Mouse (Mus musculus) lung, adult 2 months (tissue): ENCODE measurements around the gene Pkd1l1. TPM values are rescaled to one million over a fixed set of nuclear protein-coding genes. Genes with fewer than 3 reads are reported as not detected.

ENCODE experiments used
- DNase-seq: peaks from one replicate; pipeline ENCODE4 v3.0.0; 2022
- H3K4me1 ChIP-seq: fragments of 200-500 bp; 2 replicates; pipeline ENCODE4 v1.6.1; 2011; ENCODE audit warnings: low read length; ENCODE audit not compliant: control insufficient read depth, insufficient read depth
- H3K4me3 ChIP-seq: fragments of 200-500 bp; replicated peaks from 2 replicates; pipeline ENCODE3; 2011; ENCODE audit warnings: low read depth, mild to moderate bottlenecking, control low read depth, low read length; ENCODE audit errors: extremely low read depth
- CTCF ChIP-seq: fragments of 200-500 bp; IDR thresholded peaks from 2 replicates; pipeline ENCODE4 v1.5.1; 2011; ENCODE audit warnings: mild to moderate bottlenecking, low read length, control low read depth; ENCODE audit not compliant: insufficient read depth
- POLR2A ChIP-seq: fragments of 200-500 bp; IDR thresholded peaks from 2 replicates; pipeline ENCODE4 v1.6.1; 2011; ENCODE audit warnings: low read depth, mild to moderate bottlenecking, control low read depth, low read length, borderline replicate concordance; ENCODE audit errors: extremely low read depth
- whole genome bisulfite sequencing: fragments of 180-500 bp; shearing (Covaris S2); methylation state at CpG from one replicate; pipeline ENCODE4 v1.1.7; 2018; 5-methylcytosine and 5-hydroxymethylcytosine counted together
- polyA plus RNA-seq: library from polyadenylated mRNA; depleted of rRNA; stranded (reverse); fragments of >200 nt; gene quantifications from 2 replicates; pipeline ENCODE4 v1.2.3, GENCODE M21; 2012

Pkd1l1 gene
- polyA plus RNA-seq, 1 experiment = 0.08 TPM

DNA sequence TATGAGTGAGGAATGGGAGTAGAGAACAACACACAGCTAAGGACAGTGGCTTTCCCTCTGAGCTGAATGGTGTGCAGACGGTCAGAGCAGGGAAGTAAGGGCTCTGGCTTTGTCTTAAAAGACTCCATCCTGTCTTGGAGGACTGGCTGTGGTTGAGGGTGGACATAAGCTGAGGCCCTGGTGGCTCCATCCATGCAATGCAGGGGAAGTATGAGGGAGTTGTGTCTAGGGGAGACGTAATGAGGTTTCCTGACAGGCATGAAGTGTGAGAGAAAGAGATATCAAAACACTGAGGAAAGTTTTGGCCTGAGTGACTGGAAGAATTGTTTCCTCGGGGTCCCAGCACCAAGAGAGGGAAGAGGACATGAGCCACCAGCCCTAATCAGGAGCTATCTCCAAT lies 24.2 kb downstream of the Pkd1l1 start:
- no peak for DNase-seq
- Histone ChIP-seq H3K4me3 (no peak overlapping the region), H3K4me1 (no peaks in the 10 kb centered on the region)
- WGBS = 49% methylated on average over 3 of the region's 3 CpGs
- TF ChIP-seq POLR2A = no peak
- TF ChIP-seq CTCF = no peak

DNA sequence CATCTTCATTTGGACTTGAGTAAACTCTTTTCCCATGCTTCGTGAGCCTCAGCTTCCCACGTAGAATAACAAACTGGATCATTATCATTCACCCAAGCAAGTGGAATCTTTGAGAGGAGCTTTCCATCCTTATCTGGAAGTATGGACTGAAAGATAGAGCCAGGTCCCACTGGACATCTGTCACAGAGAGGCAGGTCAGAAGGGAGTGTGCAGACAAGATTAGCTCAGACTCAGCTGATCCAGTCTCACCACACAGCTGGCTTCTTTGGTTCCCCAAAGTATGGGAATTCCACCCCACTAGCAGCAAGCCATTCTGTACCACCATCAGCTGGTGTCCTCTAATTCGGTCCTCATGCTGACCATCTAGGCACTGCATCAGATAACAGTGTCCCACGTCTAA lies 29.0 kb downstream of the Pkd1l1 start:
- WGBS = 64% methylated on average over 4 of the region's 4 CpGs
- TF ChIP-seq POLR2A (no peak), CTCF (no peak)
- Histone ChIP-seq H3K4me1 (no peaks in the 10 kb centered on the region), H3K4me3 (no peak overlapping the region)
- no peak for DNase-seq

DNA sequence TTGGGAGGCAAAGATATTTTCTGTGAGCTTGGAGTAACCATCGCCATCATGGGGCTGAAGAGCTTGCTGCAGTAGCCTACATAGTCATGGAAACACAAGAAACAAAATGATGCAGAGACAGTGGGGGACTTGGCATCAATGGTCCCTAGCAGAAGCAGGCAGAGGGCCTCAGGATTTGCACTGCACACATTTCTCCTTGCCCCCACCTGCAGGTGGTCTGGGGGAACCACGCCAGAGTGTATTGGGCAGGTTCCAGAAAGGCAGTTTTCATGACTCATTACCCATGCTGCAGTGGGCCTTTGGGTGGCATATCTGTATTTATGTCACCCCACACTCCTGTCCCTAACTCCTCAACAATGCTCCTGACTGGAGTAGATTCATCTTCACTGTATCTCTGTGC lies 30.6 kb downstream of the Pkd1l1 start:
- Histone ChIP-seq H3K4me3 (no peak overlapping the region), H3K4me1 (no peaks in the 10 kb centered on the region)
- DNase-seq = no peak
- no peak for TF ChIP-seq CTCF
- 74% methylated on average over 2 of the region's 2 CpGs for WGBS

DNA sequence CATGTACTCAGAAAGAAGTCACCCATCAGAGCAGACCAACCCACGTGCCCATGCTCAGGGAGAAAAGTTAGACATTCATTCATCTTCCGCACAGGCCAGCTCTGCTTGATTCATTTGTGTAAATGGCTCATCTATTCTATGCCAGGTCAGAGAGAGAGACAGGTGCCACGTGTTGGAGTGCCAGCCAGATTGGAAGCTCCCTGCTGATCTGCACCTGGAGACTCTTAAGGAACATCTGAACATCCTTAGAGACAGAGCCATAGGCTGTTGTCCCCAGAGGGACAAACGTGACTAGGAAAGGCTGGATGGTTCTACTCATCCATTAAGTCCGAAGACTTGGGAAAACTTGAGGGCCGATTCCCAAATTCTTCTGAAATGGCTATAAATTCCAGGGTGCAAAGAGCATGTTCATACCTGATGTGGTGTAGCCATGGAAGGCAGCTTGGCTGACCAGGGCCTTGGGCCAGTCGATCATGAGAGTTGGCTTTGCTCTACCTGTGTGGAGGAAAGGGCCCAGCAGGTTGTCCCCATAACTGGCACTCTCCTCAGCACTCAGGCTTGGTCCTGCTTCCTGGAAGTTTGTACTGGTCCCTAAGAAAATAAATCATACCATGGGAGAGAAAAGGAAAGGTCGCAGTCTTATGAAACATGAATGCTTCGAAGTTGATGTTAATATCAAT lies 36.5 kb downstream of the Pkd1l1 start:
- Histone ChIP-seq H3K4me1 (no peaks in the 10 kb centered on the region), H3K4me3 (no peak overlapping the region)
- DNase-seq = no peak
- 82% methylated on average over 9 of the region's 9 CpGs for WGBS
- TF ChIP-seq CTCF (no peak), POLR2A (no peak)

GRCm38 (mm10) chr11:8916081-8916671 lies 56.9 kb downstream of the Pkd1l1 start:
- no peaks in the 10 kb centered on the region for H3K4me1 ChIP-seq
- no peak for DNase-seq
- 86% methylated on average over 8 of the region's 8 CpGs for WGBS
- no peak overlapping the region for H3K4me3 ChIP-seq
- TF ChIP-seq CTCF = no peak
- TF ChIP-seq POLR2A = no peak

- TF ChIP-seq CTCF (no peak), POLR2A (no peak)
- H3K4me3 ChIP-seq = no peak overlapping the region
- whole genome bisulfite sequencing = 75% methylated on average over 4 of the region's 4 CpGs
- H3K4me1 ChIP-seq = no peaks in the 10 kb centered on the region
- no peak for DNase-seq
These were observed 90.3 kb downstream of the Pkd1l1 start for GRCm38 (mm10) chr11:8882793-8883192.

GRCm38 (mm10) chr11:8881521-8881920 lies 91.5 kb downstream of the Pkd1l1 start:
- no peak for DNase-seq
- Histone ChIP-seq H3K4me3 (no peak overlapping the region), H3K4me1 (no peaks in the 10 kb centered on the region)
- TF ChIP-seq POLR2A = no peak
- TF ChIP-seq CTCF = no peak
- WGBS = 62% methylated on average over 2 of the region's 2 CpGs

GRCm38 (mm10) chr11:8870115-8870514 lies 103.0 kb downstream of the Pkd1l1 start:
- Histone ChIP-seq H3K4me3 (no peak overlapping the region), H3K4me1 (no peaks in the 10 kb centered on the region)
- no peak for DNase-seq
- WGBS = 83% methylated on average over 5 of the region's 5 CpGs
- TF ChIP-seq CTCF = no peak
- TF ChIP-seq POLR2A = no peak

DNA sequence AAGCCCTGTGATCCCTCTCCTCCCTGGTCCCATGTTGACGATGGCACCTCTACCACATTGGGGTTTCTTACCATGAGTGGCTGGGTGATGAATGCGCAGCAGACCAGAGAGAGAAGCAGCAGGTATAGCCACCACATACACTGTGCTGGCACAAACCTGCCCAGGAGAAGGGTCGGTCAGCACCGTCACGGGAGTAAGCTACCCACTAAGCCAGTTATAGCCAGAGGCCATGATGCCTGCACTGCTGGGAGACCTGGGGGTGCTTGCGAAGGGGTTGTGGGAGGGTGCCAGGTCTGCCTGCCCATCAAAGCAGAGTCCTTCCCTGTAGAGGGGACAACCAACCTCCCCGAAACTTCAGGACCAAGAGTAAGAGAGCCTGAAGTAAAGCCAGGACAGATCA lies 107.0 kb downstream of the Pkd1l1 start:
- TF ChIP-seq CTCF (no peak), POLR2A (no peak)
- no peaks in the 10 kb centered on the region for H3K4me1 ChIP-seq
- no peak overlapping the region for H3K4me3 ChIP-seq
- WGBS = 92% methylated on average over 7 of the region's 7 CpGs
- no peak for DNase-seq

GRCm38 (mm10) chr11:8863955-8864675 lies 109.0 kb downstream of the Pkd1l1 start:
- WGBS = 78% methylated on average over 8 of the region's 8 CpGs
- Histone ChIP-seq H3K4me3 (no peak overlapping the region), H3K4me1 (no peaks in the 10 kb centered on the region)
- TF ChIP-seq POLR2A (no peak), CTCF (no peak)
- DNase-seq = no peak
